Mouse (Mus musculus) hindbrain, postnatal 0 days (tissue): ENCODE measurements around the gene Sfxn3. TPM values are rescaled to one million over a fixed set of nuclear protein-coding genes. Genes with fewer than 3 reads are reported as not detected.
A peak's percentile ranks its signal among the peaks of the same experiment; 100 is the strongest.

ENCODE experiments used
- ATAC-seq: fragments of 200-750 bp; cut with Nextera tagmentation; 2 replicates; pipeline ENCODE4 v1.8.0; 2017; ENCODE audit warnings: mild to moderate bottlenecking, moderate TSS enrichment, moderate library complexity
- DNase-seq: peaks from one replicate; pipeline ENCODE4 v3.0.0-alpha.2; 2015; ENCODE audit warnings: low spot score
- H3K27ac ChIP-seq: fragments of 300-500 bp; sonication (generic); 2 replicates; pipeline ENCODE4 v1.5.1; 2014; ENCODE audit warnings: mild to moderate bottlenecking
- H3K27me3 ChIP-seq: fragments of 300-500 bp; sonication (generic); 2 replicates; pipeline ENCODE4 v1.6.1; 2014; ENCODE audit warnings: low read length, mixed read lengths; ENCODE audit not compliant: insufficient read depth
- H3K36me3 ChIP-seq: fragments of 300-500 bp; sonication (generic); 2 replicates; pipeline ENCODE4 v1.6.1; 2014; ENCODE audit warnings: low read length, mixed read lengths; ENCODE audit not compliant: insufficient read depth
- H3K4me1 ChIP-seq: fragments of 300-500 bp; sonication (generic); 2 replicates; pipeline ENCODE4 v1.6.1; 2014; ENCODE audit warnings: antibody characterized with exemption, low read length, mixed read lengths; ENCODE audit not compliant: insufficient read depth
- H3K4me2 ChIP-seq: fragments of 300-500 bp; sonication (generic); 2 replicates; pipeline ENCODE4 v1.6.1; 2014; ENCODE audit warnings: low read depth, mild to moderate bottlenecking, low read length, moderate library complexity, mixed read lengths
- H3K4me3 ChIP-seq: fragments of 300-500 bp; sonication (generic); 2 replicates; pipeline ENCODE4 v1.5.1; 2014; ENCODE audit warnings: low read length
- H3K9ac ChIP-seq: fragments of 300-500 bp; sonication (generic); replicated peaks from 2 replicates; pipeline ENCODE4 v1.6.1; 2014; ENCODE audit warnings: mild to moderate bottlenecking, low read length, moderate library complexity, mixed read lengths
- H3K9me3 ChIP-seq: fragments of 300-500 bp; sonication (generic); 2 replicates; pipeline ENCODE4 v1.6.1; 2016; ENCODE audit warnings: low read length, mixed read lengths
- CTCF ChIP-seq: IDR thresholded peaks from 2 replicates; pipeline ENCODE4 v1.5.1; 2016; ENCODE audit warnings: antibody characterized with exemption, control low read depth, low read depth
- WGBS: fragments of 180-500 bp; shearing (Covaris S2); extraction: QIAGEN DNeasy Blood & Tissue Kit; methylation state at CpG from one replicate; pipeline ENCODE4 v1.1.7; 2014; 5-methylcytosine and 5-hydroxymethylcytosine counted together
- polyA plus RNA-seq: library from polyadenylated mRNA; unstranded; fragments of >200 nt; fragmentation: Nextera tagmentation; extraction: Ambion mirVana; gene quantifications from 2 replicates; pipeline ENCODE4 v1.2.1, GENCODE M21; 2015
- total RNA-seq: library from RNA; depleted of rRNA; stranded (reverse); fragments of >200 nt; gene quantifications from 2 replicates; pipeline ENCODE4 v1.2.3, GENCODE M21; 2014

Sfxn3 gene
- total and polyA plus RNA-seq, 2 experiments from 2014 or later: 63.9 to 77.3 TPM

- Histone ChIP-seq H3K4me2 (peak within 1 kb of the TSS; percentile 93), H3K9me3 (no peaks in the 10 kb centered on the region), H3K9ac (peak within 1 kb of the TSS; percentile 73), H3K4me3 (peak within 1 kb of the TSS; percentile 71), H3K4me1 (peaks cover 14% of the 10 kb centered on the region), H3K36me3 (peaks cover 27% of the 10 kb centered on the region), H3K27me3 (no peaks in the 10 kb centered on the region), H3K27ac (peak within 1 kb of the TSS; percentile 81)
- peak; percentile 20 for TF ChIP-seq CTCF
- DNase-seq (peak; percentile 97), ATAC-seq (peak; percentile 95)
- 2% methylated on average over 81 of the region's 82 CpGs for whole genome bisulfite sequencing
These were observed 41.2 kb upstream of the Sfxn3 start, which contains the start of gene Mrpl43 for GRCm38 (mm10) chr19:45005957-45006712. Gene Mrpl43, minus strand, starts transcription at chr19:45006442.

DNA sequence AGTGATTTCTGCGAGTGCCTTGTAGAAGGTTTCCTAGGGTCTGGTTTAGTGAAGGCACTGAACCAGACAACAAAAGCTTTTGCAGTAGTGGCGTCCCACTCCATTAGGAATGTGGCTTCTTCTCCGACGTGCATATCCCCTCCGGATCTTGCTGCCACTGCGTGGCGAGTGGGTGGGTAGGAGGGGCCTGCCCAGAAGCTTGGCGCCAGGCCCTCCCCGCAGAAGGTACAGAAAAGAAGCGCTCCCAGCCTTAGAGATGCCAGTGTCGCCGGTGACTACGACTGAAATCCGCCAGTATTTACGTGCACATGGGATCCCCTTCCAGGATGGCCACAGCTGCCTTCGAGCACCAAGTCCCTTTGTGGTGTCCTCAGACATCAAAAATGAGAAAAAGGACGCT lies 40.3 kb upstream of the Sfxn3 start:
- H3K36me3 ChIP-seq: peaks cover 27% of the 10 kb centered on the region
- H3K9ac ChIP-seq: peak overlapping the region; percentile 73
- WGBS: 41% methylated on average over 17 of the region's 17 CpGs
- no peaks in the 10 kb centered on the region for H3K9me3 ChIP-seq
- peak overlapping the region; percentile 93 for H3K4me2 ChIP-seq
- no peak for ATAC-seq
- no peak for DNase-seq
- H3K27me3 ChIP-seq: no peaks in the 10 kb centered on the region
- H3K4me3 ChIP-seq: peak overlapping the region; percentile 71
- peak overlapping the region; percentile 81 for H3K27ac ChIP-seq
- TF ChIP-seq CTCF: no peak
- H3K4me1 ChIP-seq: peaks cover 14% of the 10 kb centered on the region

DNA sequence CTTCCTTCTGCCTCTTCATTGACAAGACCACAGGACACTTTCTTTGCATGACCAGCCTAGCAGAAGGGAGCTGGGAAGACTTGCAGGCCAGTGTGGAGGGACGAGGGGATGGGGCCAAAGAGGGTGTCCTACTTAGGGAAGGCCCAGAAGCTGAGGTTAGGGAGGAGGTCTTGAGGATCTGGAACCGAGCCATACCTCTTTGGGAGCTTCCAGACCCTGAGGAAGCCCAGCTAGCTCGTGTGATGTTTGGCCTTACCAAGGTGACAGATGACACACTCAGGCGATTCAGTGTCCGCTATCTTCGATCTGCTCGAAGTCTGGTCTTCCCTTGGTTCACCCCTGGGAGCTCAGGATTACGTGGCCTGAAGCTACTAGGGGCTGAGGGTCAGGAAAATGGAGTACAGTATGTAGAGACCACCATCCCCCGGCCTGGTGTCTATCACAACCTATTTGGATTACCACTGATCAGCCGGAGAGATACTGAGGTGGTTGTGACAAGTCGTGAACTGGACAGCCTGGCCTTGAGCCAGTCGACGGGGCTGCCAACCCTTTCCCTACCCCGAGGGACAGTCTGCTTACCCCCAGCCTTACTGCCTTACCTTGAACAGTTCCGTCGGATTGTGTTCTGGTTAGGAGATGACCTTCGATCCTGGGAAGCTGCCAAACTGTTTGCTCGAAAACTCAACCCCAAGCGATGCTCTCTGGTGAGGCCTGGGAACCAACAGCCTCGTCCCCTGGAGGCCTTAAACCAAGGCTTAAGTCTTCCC lies 39.7 kb upstream of the Sfxn3 start:
- WGBS: 85% methylated on average over 20 of the region's 20 CpGs
- Histone ChIP-seq H3K27me3 (no peaks in the 10 kb centered on the region), H3K9me3 (no peaks in the 10 kb centered on the region), H3K4me1 (peaks cover 14% of the 10 kb centered on the region), H3K36me3 (peaks cover 24% of the 10 kb centered on the region), H3K27ac (peak overlapping the region; percentile 81; the same call in 1 of the 2 replicates), H3K9ac (peak overlapping the region; percentile 73; the same call in 1 of the 2 replicates), H3K4me3 (peak overlapping the region; percentile 71; the same call in 1 of the 2 replicates), H3K4me2 (peak overlapping the region; percentile 93)
- ATAC-seq (no peak), DNase-seq (no peak)
- TF ChIP-seq CTCF: no peak

GRCm38 (mm10) chr19:45010646-45011045 lies 36.7 kb upstream of the Sfxn3 start:
- TF ChIP-seq CTCF: no peak
- Histone ChIP-seq H3K9ac (no peak overlapping the region), H3K27me3 (no peaks in the 10 kb centered on the region; the same call in 1 of the 2 replicates), H3K27ac (no peak overlapping the region), H3K4me1 (peaks cover 14% of the 10 kb centered on the region), H3K4me2 (no peak overlapping the region), H3K9me3 (no peaks in the 10 kb centered on the region), H3K4me3 (no peak overlapping the region), H3K36me3 (peaks cover 18% of the 10 kb centered on the region; the same call in 1 of the 2 replicates)
- no peak for ATAC-seq
- WGBS: 88% methylated on average over 4 of the region's 4 CpGs
- DNase-seq: no peak

- no peaks in the 10 kb centered on the region; the same call in 1 of the 2 replicates for H3K27me3 ChIP-seq
- H3K27ac ChIP-seq: peak overlapping the region; percentile 48; the same call in 1 of the 2 replicates
- H3K4me3 ChIP-seq: no peak overlapping the region
- 79% methylated on average over 8 of the region's 8 CpGs for WGBS
- 0 out of 2 replicates have a peak overlapping the region, but pooled peaks have one; percentile 24 for H3K9ac ChIP-seq
- no peak overlapping the region for H3K4me2 ChIP-seq
- ATAC-seq: no peak
- peaks cover 18% of the 10 kb centered on the region; the same call in 1 of the 2 replicates for H3K36me3 ChIP-seq
- no peak for DNase-seq
- no peak for TF ChIP-seq CTCF
- H3K9me3 ChIP-seq: no peaks in the 10 kb centered on the region
- H3K4me1 ChIP-seq: peaks cover 24% of the 10 kb centered on the region
These were observed 35.1 kb upstream of the Sfxn3 start for GRCm38 (mm10) chr19:45012219-45012618.

- Histone ChIP-seq H3K27ac (peak overlapping the region; percentile 48; the same call in 1 of the 2 replicates), H3K36me3 (peaks cover 18% of the 10 kb centered on the region; the same call in 1 of the 2 replicates), H3K4me2 (no peak overlapping the region), H3K9me3 (no peaks in the 10 kb centered on the region), H3K4me3 (no peak overlapping the region), H3K9ac (0 out of 2 replicates have a peak overlapping the region, but pooled peaks have one; percentile 24), H3K27me3 (no peaks in the 10 kb centered on the region; the same call in 1 of the 2 replicates), H3K4me1 (peaks cover 22% of the 10 kb centered on the region)
- no peak for ATAC-seq
- WGBS: 32% methylated on average over 6 of the region's 6 CpGs
- TF ChIP-seq CTCF: peak; percentile 73
- peak; percentile 63 for DNase-seq
These were observed 34.7 kb upstream of the Sfxn3 start for GRCm38 (mm10) chr19:45012636-45013035.
